Mouse (Mus musculus) urinary bladder, postnatal 4 days (tissue): ENCODE measurements around the gene Hist1h2ak.
"Not testable (repeated sequence)": the region's sequence is repeated elsewhere in the genome, so short reads cannot be mapped to it uniquely, and the experiment has no call there.

Experiments used
- DNase-seq, 2 experiments: peaks; one replicate each; pipeline ENCODE4 v3.0.0; 2021 to 2022; ENCODE audit warnings: low spot score in 2 of 2

Gene Hist1h2ak

DNA sequence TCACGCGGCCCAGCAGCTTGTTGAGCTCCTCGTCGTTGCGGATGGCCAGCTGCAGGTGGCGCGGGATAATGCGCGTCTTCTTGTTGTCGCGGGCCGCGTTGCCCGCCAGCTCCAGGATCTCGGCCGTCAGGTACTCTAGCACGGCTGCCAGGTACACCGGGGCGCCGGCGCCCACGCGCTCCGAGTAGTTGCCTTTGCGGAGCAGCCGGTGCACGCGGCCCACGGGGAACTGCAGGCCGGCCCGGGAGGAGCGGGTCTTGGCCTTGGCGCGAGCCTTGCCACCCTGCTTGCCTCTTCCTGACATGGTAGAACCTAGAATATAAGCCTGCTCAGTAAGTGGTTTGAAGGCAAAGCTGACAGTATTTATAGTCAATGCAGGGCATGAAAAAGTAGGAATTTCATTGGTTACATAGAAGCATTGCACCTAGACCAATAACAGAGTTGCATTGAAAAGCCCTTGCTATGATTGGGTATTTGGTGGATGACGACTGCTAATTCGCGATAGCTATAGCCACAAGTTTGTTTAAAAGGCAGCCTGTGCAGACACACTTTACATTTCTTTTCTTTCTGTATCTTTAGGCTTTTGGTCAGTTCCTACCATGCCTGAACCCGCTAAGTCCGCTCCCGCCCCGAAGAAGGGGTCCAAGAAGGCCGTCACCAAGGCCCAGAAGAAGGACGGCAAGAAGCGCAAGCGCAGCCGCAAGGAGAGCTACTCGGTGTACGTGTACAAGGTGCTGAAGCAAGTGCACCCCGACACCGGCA lies at the start of gene Hist1h2ak, which contains the start of gene Hist1h2bn:
TSS of gene Hist1h2ak (minus strand) at position 304 of the 762 bp plus-strand sequence.
TSS of gene Hist1h2bn (plus strand) at position 600 of the 762 bp plus-strand sequence.
- peak in 1 of 2 experiments; percentile 50 for DNase-seq

DNA sequence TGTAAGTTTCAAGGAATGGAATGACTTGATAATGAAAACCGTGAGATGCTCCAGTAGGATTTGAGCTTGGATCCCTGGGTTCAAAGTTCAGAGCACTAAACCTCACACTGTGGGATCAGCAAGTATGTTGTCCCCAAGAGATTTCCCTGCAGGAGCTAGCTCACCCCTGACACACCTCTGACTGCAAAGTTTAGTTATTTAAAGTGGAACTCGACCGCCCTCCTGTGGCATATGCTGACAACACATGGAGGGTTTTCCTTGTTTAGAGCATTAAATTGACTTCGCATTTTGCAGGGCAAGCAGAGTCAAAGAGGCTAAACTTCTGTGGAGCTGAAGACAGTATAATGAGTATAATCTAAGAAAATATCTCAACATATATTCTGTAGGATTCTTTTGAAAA lies 49.4 kb upstream of the Hist1h2ak start:
- DNase-seq: not testable (repeated sequence)

- DNase-seq: not testable (repeated sequence)
These were observed 43.5 kb upstream of the Hist1h2ak start for GRCm38 (mm10) chr13:21797163-21797562.

DNA sequence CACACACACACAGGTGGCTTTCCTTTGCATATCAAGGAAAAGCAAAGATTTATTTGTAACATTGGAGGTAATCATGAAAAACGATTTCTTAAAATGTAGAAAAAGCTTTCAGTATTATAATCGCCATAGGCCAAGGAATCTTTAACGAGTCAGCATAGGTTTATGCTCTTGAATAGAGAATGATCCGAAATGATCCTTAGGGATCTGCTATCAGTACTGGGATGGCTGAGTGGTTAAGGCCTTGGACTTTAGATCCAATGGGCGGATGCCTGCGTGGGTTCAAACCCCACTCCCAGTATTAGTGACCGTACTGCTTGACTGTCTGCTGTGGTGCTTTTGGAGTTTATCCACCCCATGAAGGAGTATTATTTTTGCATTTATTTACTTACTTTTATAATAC lies 42.0 kb upstream of the Hist1h2ak start:
- DNase-seq: no peak

GRCm38 (mm10) chr13:21790601-21791283 lies 37.1 kb upstream of the Hist1h2ak start:
- no peak for DNase-seq

DNA sequence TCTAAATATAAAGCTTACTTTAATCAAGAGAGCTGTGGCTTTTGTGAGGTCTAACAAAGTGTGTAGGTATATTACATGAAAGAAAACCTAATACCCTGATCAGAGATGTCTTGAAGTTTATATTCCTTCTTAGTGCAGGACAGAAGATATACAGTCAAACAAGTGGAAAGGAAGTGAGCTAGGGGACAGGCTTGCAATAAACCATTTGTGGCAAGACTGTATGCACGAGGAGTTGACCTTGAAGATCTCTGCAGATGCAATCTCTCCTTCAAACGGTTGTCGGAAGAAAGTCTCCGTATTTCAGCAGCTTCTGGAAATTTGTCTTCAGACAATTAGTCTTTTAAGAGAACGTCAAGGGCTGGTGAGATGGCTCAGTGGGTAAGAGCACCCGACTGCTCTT lies 36.3 kb upstream of the Hist1h2ak start:
- no peak for DNase-seq

DNA sequence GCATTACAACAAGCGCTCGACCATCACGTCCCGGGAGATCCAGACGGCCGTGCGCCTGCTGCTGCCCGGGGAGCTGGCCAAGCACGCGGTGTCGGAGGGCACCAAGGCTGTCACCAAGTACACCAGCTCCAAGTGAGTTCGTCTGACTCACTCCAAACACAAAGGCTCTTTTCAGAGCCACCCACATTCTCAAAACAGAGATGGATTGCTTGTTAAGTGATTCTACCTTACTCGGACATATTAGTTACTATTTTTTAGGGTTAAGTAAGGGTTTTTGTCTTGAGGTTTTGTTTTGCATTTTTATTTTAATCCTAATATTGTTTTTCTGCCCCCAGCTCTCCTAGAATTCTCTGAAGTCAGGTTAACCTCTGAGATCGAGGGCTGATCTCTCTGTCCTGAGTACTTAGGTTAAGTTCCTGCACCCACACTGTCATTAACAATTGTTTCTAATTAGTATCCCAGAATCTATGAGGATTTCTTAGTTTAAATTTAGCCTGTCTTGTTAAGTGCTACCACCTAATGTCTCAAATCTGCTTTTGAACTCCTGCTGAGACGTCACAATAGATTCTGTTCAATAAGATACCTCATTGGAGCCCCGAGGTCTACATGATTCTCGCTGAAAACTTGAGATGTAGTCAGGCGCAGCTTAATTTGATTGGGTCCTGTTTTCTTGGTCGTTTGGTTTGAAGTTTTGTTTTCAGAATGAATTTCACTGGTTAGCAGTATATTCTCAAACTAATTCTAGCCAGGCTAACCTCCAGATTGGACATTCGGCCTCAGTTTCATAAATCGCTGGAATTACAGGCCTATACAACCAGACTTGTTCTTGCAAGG lies 34.4 kb upstream of the Hist1h2ak start:
- DNase-seq: no peak

DNA sequence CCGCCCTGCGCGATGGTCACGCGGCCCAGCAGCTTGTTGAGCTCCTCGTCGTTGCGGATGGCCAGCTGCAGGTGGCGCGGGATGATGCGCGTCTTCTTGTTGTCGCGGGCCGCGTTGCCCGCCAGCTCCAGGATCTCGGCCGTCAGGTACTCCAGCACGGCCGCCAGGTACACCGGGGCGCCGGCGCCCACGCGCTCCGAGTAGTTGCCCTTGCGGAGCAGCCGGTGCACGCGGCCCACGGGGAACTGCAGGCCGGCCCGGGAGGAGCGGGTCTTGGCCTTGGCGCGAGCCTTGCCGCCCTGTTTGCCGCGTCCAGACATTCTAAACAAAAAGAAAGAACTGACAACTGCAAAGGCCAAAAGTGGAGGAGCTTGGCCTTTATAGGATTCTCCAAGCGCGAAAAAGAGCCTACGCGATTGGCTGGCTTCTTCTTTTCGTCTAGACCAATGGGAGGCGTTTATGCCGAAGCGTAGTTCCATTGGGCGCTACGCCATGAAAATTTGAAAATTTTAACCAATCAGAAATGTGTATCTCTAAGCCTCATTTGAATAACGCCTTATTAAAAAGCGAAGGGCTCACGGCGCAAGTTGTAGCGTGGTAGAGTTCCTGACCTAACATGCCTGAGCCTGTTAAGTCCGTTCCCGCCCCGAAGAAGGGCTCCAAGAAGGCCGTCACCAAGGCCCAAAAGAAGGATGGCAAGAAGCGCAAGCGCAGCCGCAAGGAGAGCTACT lies 33.4 kb upstream of the Hist1h2ak start, which contains the start of the genes Hist1h2an and Hist1h2bp:
TSS of gene Hist1h2an (minus strand) at position 320 of the 731 bp plus-strand sequence.
TSS of gene Hist1h2bp (plus strand) at position 563 of the 731 bp plus-strand sequence.
- DNase-seq: peak; percentile 79 to 81

DNA sequence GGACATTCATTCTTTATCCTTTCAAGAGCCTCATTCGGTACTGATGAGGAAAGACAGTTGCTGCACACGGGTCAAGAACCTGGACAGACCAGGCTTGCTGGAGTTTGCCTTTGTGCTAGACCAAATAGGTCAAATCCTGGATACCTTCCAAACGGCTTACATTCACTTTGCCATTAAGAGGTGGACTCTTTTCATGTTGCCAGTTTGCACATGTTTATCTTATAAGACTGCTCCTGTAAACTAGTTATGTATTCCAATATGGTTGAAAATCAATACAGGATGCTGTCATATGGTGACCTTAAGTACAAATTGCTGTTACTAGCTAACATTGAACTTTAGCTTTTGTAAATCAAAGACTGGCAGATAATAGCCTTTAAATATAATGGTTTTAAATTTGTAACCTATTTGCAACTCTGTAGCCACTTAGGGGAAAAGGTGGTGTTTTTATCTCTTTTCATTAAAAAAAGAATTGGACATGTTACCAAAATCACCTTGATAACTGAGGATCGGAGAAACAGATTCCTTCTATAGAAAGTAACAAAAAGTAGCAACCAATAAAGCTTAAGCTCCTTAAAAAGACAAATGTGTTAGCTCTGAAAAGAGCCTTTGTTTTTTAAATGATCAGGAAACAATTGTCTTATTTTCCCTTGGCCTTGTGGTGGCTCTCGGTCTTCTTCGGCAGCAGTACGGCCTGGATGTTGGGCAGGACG lies 32.7 kb upstream of the Hist1h2ak start:
- no peak for DNase-seq

DNA sequence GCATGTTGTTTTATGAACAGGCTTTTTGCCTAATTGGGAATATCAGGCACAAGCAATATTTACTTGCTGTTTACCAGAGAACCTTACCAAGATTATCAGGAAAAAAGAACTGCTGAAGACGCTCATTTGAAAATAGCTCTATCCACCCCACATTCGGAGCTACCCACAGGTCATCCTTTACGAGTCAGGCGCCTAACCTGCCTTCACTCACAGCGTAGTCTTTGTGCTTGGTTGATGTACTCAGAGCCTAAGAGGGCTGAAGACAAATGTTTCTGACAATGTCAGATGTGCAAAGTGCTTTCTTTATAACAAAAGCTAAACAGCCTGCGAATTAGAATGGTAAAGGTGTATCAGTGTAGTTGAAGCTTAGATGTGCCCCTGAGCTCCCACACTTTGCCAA lies 30.7 kb upstream of the Hist1h2ak start:
- no peak for DNase-seq

- DNase-seq: no peak
These were observed 30.1 kb upstream of the Hist1h2ak start for GRCm38 (mm10) chr13:21783734-21784161.

GRCm38 (mm10) chr13:21783255-21783617 lies 29.6 kb upstream of the Hist1h2ak start, which contains the start of gene Hist1h3i:
TSS of gene Hist1h3i (minus strand) at chr13:21783370.
- peak in 1 of 2 experiments; percentile 30 for DNase-seq

- DNase-seq: not testable (repeated sequence)
These were observed 29.0 kb upstream of the Hist1h2ak start for GRCm38 (mm10) chr13:21782361-21783254.

DNA sequence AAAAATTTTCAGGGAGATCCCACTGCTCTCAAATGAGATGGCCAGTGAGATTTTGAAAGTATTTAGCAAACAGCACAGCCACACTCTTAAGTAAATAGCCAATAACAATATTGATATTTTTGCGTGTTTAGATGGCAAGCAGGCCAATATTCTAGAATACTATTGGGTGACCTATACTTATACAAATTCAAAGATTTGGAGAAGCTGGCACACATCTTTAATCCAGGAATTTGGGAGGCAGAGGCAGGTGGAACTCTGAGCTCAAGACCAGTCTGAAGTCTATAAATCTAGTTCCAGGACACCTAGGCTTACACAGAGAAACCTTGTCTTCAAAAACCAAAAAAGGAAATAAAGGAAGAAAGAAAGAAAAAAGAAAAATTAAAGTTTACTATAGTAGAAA lies 28.0 kb upstream of the Hist1h2ak start:
- DNase-seq: no peak

- DNase-seq: no peak
These were observed 27.5 kb upstream of the Hist1h2ak start for GRCm38 (mm10) chr13:21781021-21781555.

- DNase-seq: peak; percentile 51 to 63
These were observed 26.4 kb upstream of the Hist1h2ak start, which contains the start of gene Hist1h1b for GRCm38 (mm10) chr13:21779767-21780731. TSS of gene Hist1h1b (minus strand) at chr13:21780625.

GRCm38 (mm10) chr13:21778814-21779766 lies 25.5 kb upstream of the Hist1h2ak start:
- DNase-seq: peak; percentile 54 to 66
